Mouse (Mus musculus) T-helper 17 cell (primary cell): Measurements from ENCODE around the gene Nudt15.

ENCODE experiments used
- in situ Hi-C, 2 experiments: fragments of 300-600 bp; cut with MboI, MseI; formaldehyde crosslinking; loops; 1 replicate in 1 of 2; 2 replicates in 1 of 2; pipeline ENCODE4 v1.15.1; 2025; ENCODE audit warnings: high pct_unique_total_duplicates in 2 of 2

Nudt15 gene

GRCm38 (mm10) chr14:73508630-73509395 lies 39.2 kb downstream of the Nudt15 start:
- in situ Hi-C loops = no loop called here

- in situ Hi-C loops = no loop called here
Measured at GRCm38 (mm10) chr14:73507702-73508376, 40.2 kb downstream of the Nudt15 start.

- in situ Hi-C loops = no loop called here
Measured at GRCm38 (mm10) chr14:73507200-73507599, 40.8 kb downstream of the Nudt15 start.

GRCm38 (mm10) chr14:73506283-73506682 lies 41.8 kb downstream of the Nudt15 start:
- in situ Hi-C loops = no loop called here

- in situ Hi-C loops = no loop called here
Measured at GRCm38 (mm10) chr14:73503237-73503933, 44.7 kb downstream of the Nudt15 start.

GRCm38 (mm10) chr14:73502591-73503184 lies 45.4 kb downstream of the Nudt15 start:
- in situ Hi-C loops = no loop called here

- in situ Hi-C loops = no loop called here
Measured at GRCm38 (mm10) chr14:73501721-73502120, 46.3 kb downstream of the Nudt15 start.

- in situ Hi-C loops = no loop called here
Measured at GRCm38 (mm10) chr14:73501283-73501682, 46.8 kb downstream of the Nudt15 start.

GRCm38 (mm10) chr14:73495753-73496152 lies 52.3 kb downstream of the Nudt15 start:
- in situ Hi-C loops = no loop called here

- in situ Hi-C loops = loop anchor here in 1 of 2 experiments (5.0 kb wide), 1 partner anchor 772 kb away; no protein-coding TSS in a partner anchor
Measured at GRCm38 (mm10) chr14:73494122-73494521, 53.9 kb downstream of the Nudt15 start.

- in situ Hi-C loops = loop anchor here in 1 of 2 experiments (5.0 kb wide), 1 partner anchor 771 kb away; no protein-coding TSS in a partner anchor
Measured at GRCm38 (mm10) chr14:73493356-73493755, 54.7 kb downstream of the Nudt15 start.

GRCm38 (mm10) chr14:73486641-73487040 lies 61.4 kb downstream of the Nudt15 start:
- in situ Hi-C loops = no loop called here

GRCm38 (mm10) chr14:73484366-73485110 lies 63.5 kb downstream of the Nudt15 start:
- in situ Hi-C loops = no loop called here

GRCm38 (mm10) chr14:73483516-73484229 lies 64.4 kb downstream of the Nudt15 start:
- in situ Hi-C loops = no loop called here

GRCm38 (mm10) chr14:73479771-73480170 lies 68.3 kb downstream of the Nudt15 start:
- in situ Hi-C loops = no loop called here

- in situ Hi-C loops = no loop called here
Measured at GRCm38 (mm10) chr14:73478321-73478720, 69.7 kb downstream of the Nudt15 start.

- in situ Hi-C loops = no loop called here
Measured at GRCm38 (mm10) chr14:73477077-73477476, 71.0 kb downstream of the Nudt15 start.

- in situ Hi-C loops = no loop called here
Measured at GRCm38 (mm10) chr14:73476361-73476934, 71.6 kb downstream of the Nudt15 start.

GRCm38 (mm10) chr14:73475506-73475905 lies 72.5 kb downstream of the Nudt15 start:
- in situ Hi-C loops = no loop called here

GRCm38 (mm10) chr14:73474636-73475093 lies 73.4 kb downstream of the Nudt15 start:
- in situ Hi-C loops = no loop called here
